Mouse (Mus musculus): ENCODE measurements around the gene Slc16a4.

The Slc16a4 gene

DNA sequence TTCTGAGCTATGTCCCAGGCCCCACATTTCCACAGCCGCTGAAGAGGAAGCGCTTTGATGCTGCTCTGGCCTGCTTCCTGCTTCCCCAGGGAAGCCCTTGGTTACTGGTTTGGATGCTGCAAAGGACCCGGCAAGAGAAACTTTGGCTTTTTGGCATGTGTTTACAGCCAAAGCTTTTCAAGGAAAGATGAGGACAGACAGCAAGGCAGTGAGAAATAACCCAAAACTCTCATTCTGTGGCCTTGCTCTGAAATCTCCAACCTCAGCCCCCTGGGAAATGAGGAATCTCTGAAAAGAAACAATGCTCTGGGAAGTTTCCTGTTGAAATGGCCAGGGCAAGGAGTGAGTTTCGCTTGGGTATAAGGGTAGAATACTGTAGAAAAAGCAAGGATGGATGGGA is 69.3 kb downstream of the Slc16a4 start:
- no peak for DNase-seq (ENCODE audit: low spot score in 2 of 2)
